Mouse (Mus musculus): Measurements from ENCODE around the gene Tead3.
A peak's percentile ranks its signal among the peaks of the same experiment; 100 is the strongest.

The Tead3 gene

GRCm38 (mm10) chr17:28350466-28351352 is at the start of gene Tead3:
Tead3 (minus strand) TSS chr17:28350817.
- DNase-seq, result peak; percentile 91 to 94

- no peak for DNase-seq
These were observed 44.4 kb upstream of the Tead3 start for GRCm38 (mm10) chr17:28394994-28395393.

- DNase-seq, result no peak
These were observed 43.6 kb upstream of the Tead3 start for GRCm38 (mm10) chr17:28394051-28394765.

- peak; percentile 34 to 59 for DNase-seq
These were observed 41.2 kb upstream of the Tead3 start for GRCm38 (mm10) chr17:28391568-28392432.

- DNase-seq, result no peak
These were observed 37.9 kb upstream of the Tead3 start for GRCm38 (mm10) chr17:28388534-28388933.

GRCm38 (mm10) chr17:28386150-28386905 is 35.7 kb upstream of the Tead3 start:
- DNase-seq, result peak; percentile 92 to 93

- DNase-seq, result peak; percentile 53 to 68
These were observed 33.7 kb upstream of the Tead3 start for GRCm38 (mm10) chr17:28384298-28384697.

- no peak for DNase-seq
These were observed 29.6 kb upstream of the Tead3 start for GRCm38 (mm10) chr17:28380255-28380654.

- no peak for DNase-seq
These were observed 25.0 kb upstream of the Tead3 start for GRCm38 (mm10) chr17:28375592-28376061.

- no peak for DNase-seq
These were observed 23.9 kb upstream of the Tead3 start for GRCm38 (mm10) chr17:28374494-28374893.

GRCm38 (mm10) chr17:28373821-28374220 is 23.2 kb upstream of the Tead3 start:
- peak; percentile 69 to 72 for DNase-seq

GRCm38 (mm10) chr17:28371941-28372340 is 21.3 kb upstream of the Tead3 start:
- no peak for DNase-seq

- no peak for DNase-seq
These were observed 20.7 kb upstream of the Tead3 start for GRCm38 (mm10) chr17:28371286-28371685.

- DNase-seq, result no peak
These were observed 18.4 kb upstream of the Tead3 start for GRCm38 (mm10) chr17:28369056-28369455.

GRCm38 (mm10) chr17:28368449-28368848 is 17.8 kb upstream of the Tead3 start:
- DNase-seq, result peak; percentile 90 to 91

- no peak for DNase-seq
These were observed 14.5 kb upstream of the Tead3 start, which contains the start of gene Tulp1 for GRCm38 (mm10) chr17:28365122-28365521. Tulp1 (minus strand) TSS chr17:28365222.

GRCm38 (mm10) chr17:28363507-28363906 is 12.9 kb upstream of the Tead3 start:
- no peak for DNase-seq

- peak in 1 of 2 experiments; percentile 56 for DNase-seq
These were observed 12.2 kb upstream of the Tead3 start for GRCm38 (mm10) chr17:28362653-28363292.

GRCm38 (mm10) chr17:28361921-28362652 is 11.5 kb upstream of the Tead3 start:
- peak in 1 of 2 experiments; percentile 2 for DNase-seq

- peak in 1 of 2 experiments; percentile 4 for DNase-seq
These were observed 10.1 kb upstream of the Tead3 start for GRCm38 (mm10) chr17:28360531-28361277.
